Mouse (Mus musculus): Measurements from ENCODE around the gene Olfr370. TPM values are rescaled to one million over a fixed set of nuclear protein-coding genes. Genes with fewer than 3 reads are reported as not detected.

Gene Olfr370
- polyA plus RNA-seq, 1 experiment from 2014 or later = not detected

- H3K4me1 ChIP-seq (ENCODE audit: control insufficient read depth, insufficient read depth, low read length) = peaks cover 30% of the 10 kb centered on the region
- peaks cover 18% of the 10 kb centered on the region for H3K36me3 ChIP-seq (ENCODE audit: control insufficient read depth, insufficient read depth, low read length)
- H3K27me3 ChIP-seq (replicated peaks; ENCODE audit: control insufficient read depth, insufficient read depth, low read length) = no peaks in the 10 kb centered on the region
- WGBS = 86% methylated on average over 17 of the region's 18 CpGs
- H3K27ac ChIP-seq (ENCODE audit: low read length) = no peak overlapping the region
- no peak overlapping the region for H3K4me2 ChIP-seq (ENCODE audit: low read depth, low read length)
- no peak overlapping the region for H3K9ac ChIP-seq (ENCODE audit: low read depth, low read length)
- H3K4me3 ChIP-seq (ENCODE audit: low read length) = no peak overlapping the region
- no peak for ATAC-seq
- no peaks in the 10 kb centered on the region for H3K9me3 ChIP-seq (ENCODE audit: control insufficient read depth, low read length)
These were observed 37.7 kb downstream of the Olfr370 start for GRCm38 (mm10) chr8:83573140-83573875.

- Histone ChIP-seq H3K27me3 (replicated peaks; ENCODE audit: control insufficient read depth, insufficient read depth, low read length) (no peaks in the 10 kb centered on the region), H3K4me3 (ENCODE audit: low read length) (no peak overlapping the region), H3K9ac (ENCODE audit: low read depth, low read length) (peak overlapping the region; percentile 37; the same call in 1 of the 2 replicates), H3K36me3 (ENCODE audit: control insufficient read depth, insufficient read depth, low read length) (peaks cover 18% of the 10 kb centered on the region), H3K4me2 (ENCODE audit: low read depth, low read length) (no peak overlapping the region), H3K27ac (ENCODE audit: low read length) (no peak overlapping the region), H3K4me1 (ENCODE audit: control insufficient read depth, insufficient read depth, low read length) (peaks cover 43% of the 10 kb centered on the region), H3K9me3 (ENCODE audit: control insufficient read depth, low read length) (no peaks in the 10 kb centered on the region)
- no peak for ATAC-seq
- 83% methylated on average over 15 of the region's 15 CpGs for WGBS
These were observed 39.2 kb downstream of the Olfr370 start for GRCm38 (mm10) chr8:83574631-83575315.

GRCm38 (mm10) chr8:83575561-83576515 is 40.3 kb downstream of the Olfr370 start:
- Histone ChIP-seq H3K9ac (ENCODE audit: low read depth, low read length) (peak overlapping the region; percentile 36), H3K27me3 (replicated peaks; ENCODE audit: control insufficient read depth, insufficient read depth, low read length) (no peaks in the 10 kb centered on the region), H3K27ac (ENCODE audit: low read length) (no peak overlapping the region), H3K4me1 (ENCODE audit: control insufficient read depth, insufficient read depth, low read length) (peaks cover 45% of the 10 kb centered on the region), H3K4me3 (ENCODE audit: low read length) (no peak overlapping the region), H3K36me3 (ENCODE audit: control insufficient read depth, insufficient read depth, low read length) (peaks cover 18% of the 10 kb centered on the region), H3K4me2 (ENCODE audit: low read depth, low read length) (no peak overlapping the region), H3K9me3 (ENCODE audit: control insufficient read depth, low read length) (no peaks in the 10 kb centered on the region)
- no peak for ATAC-seq
- 65% methylated on average over 17 of the region's 17 CpGs for whole genome bisulfite sequencing

- Histone ChIP-seq H3K36me3 (ENCODE audit: control insufficient read depth, insufficient read depth, low read length) (peaks cover 14% of the 10 kb centered on the region), H3K27ac (ENCODE audit: low read length) (no peak overlapping the region; the same call in 1 of the 2 replicates), H3K27me3 (replicated peaks; ENCODE audit: control insufficient read depth, insufficient read depth, low read length) (no peaks in the 10 kb centered on the region), H3K9ac (ENCODE audit: low read depth, low read length) (no peak overlapping the region), H3K4me1 (ENCODE audit: control insufficient read depth, insufficient read depth, low read length) (peaks cover 45% of the 10 kb centered on the region), H3K9me3 (ENCODE audit: control insufficient read depth, low read length) (no peaks in the 10 kb centered on the region), H3K4me2 (ENCODE audit: low read depth, low read length) (no peak overlapping the region), H3K4me3 (ENCODE audit: low read length) (no peak overlapping the region)
- whole genome bisulfite sequencing = 37% methylated on average over 3 of the region's 4 CpGs
- 0 out of 2 replicates have a peak, but pooled peaks have one; percentile 27 for ATAC-seq
These were observed 40.9 kb downstream of the Olfr370 start for GRCm38 (mm10) chr8:83576516-83576895.

GRCm38 (mm10) chr8:83576921-83577320 is 41.3 kb downstream of the Olfr370 start:
- H3K9me3 ChIP-seq (ENCODE audit: control insufficient read depth, low read length) = no peaks in the 10 kb centered on the region
- peaks cover 10% of the 10 kb centered on the region for H3K36me3 ChIP-seq (ENCODE audit: control insufficient read depth, insufficient read depth, low read length)
- H3K4me3 ChIP-seq (ENCODE audit: low read length) = no peak overlapping the region
- H3K27me3 ChIP-seq (replicated peaks; ENCODE audit: control insufficient read depth, insufficient read depth, low read length) = no peaks in the 10 kb centered on the region
- no peak overlapping the region for H3K9ac ChIP-seq (ENCODE audit: low read depth, low read length)
- peaks cover 45% of the 10 kb centered on the region for H3K4me1 ChIP-seq (ENCODE audit: control insufficient read depth, insufficient read depth, low read length)
- no peak overlapping the region for H3K4me2 ChIP-seq (ENCODE audit: low read depth, low read length)
- H3K27ac ChIP-seq (ENCODE audit: low read length) = peak overlapping the region; percentile 41; the same call in 1 of the 2 replicates
- WGBS = 58% methylated on average over 4 of the region's 4 CpGs
- ATAC-seq = no peak

GRCm38 (mm10) chr8:83577384-83577791 is 41.8 kb downstream of the Olfr370 start:
- 48% methylated on average over 9 of the region's 9 CpGs for WGBS
- 0 out of 2 replicates have a peak overlapping the region, but pooled peaks have one; percentile 33 for H3K9ac ChIP-seq (ENCODE audit: low read depth, low read length)
- H3K4me3 ChIP-seq (ENCODE audit: low read length) = no peak overlapping the region
- peaks cover 47% of the 10 kb centered on the region for H3K4me1 ChIP-seq (ENCODE audit: control insufficient read depth, insufficient read depth, low read length)
- H3K4me2 ChIP-seq (ENCODE audit: low read depth, low read length) = no peak overlapping the region
- ATAC-seq = no peak
- peak overlapping the region; percentile 48 for H3K27ac ChIP-seq (ENCODE audit: low read length)
- no peaks in the 10 kb centered on the region for H3K27me3 ChIP-seq (replicated peaks; ENCODE audit: control insufficient read depth, insufficient read depth, low read length)
- H3K36me3 ChIP-seq (ENCODE audit: control insufficient read depth, insufficient read depth, low read length) = peaks cover 8% of the 10 kb centered on the region
- H3K9me3 ChIP-seq (ENCODE audit: control insufficient read depth, low read length) = no peaks in the 10 kb centered on the region

- WGBS = 68% methylated on average over 17 of the region's 17 CpGs
- Histone ChIP-seq H3K4me3 (ENCODE audit: low read length) (no peak overlapping the region), H3K27ac (ENCODE audit: low read length) (no peak overlapping the region), H3K4me2 (ENCODE audit: low read depth, low read length) (no peak overlapping the region), H3K9ac (ENCODE audit: low read depth, low read length) (peak overlapping the region; percentile 40; the same call in 1 of the 2 replicates), H3K9me3 (ENCODE audit: control insufficient read depth, low read length) (no peaks in the 10 kb centered on the region), H3K4me1 (ENCODE audit: control insufficient read depth, insufficient read depth, low read length) (peaks cover 47% of the 10 kb centered on the region), H3K27me3 (replicated peaks; ENCODE audit: control insufficient read depth, insufficient read depth, low read length) (no peaks in the 10 kb centered on the region), H3K36me3 (ENCODE audit: control insufficient read depth, insufficient read depth, low read length) (peaks cover 7% of the 10 kb centered on the region)
- ATAC-seq = no peak
These were observed 42.8 kb downstream of the Olfr370 start for GRCm38 (mm10) chr8:83578131-83579055.

GRCm38 (mm10) chr8:83579676-83580075 is 44.1 kb downstream of the Olfr370 start:
- Histone ChIP-seq H3K27ac (ENCODE audit: low read length) (no peak overlapping the region), H3K36me3 (ENCODE audit: control insufficient read depth, insufficient read depth, low read length) (no peaks in the 10 kb centered on the region), H3K4me3 (ENCODE audit: low read length) (no peak overlapping the region), H3K9ac (ENCODE audit: low read depth, low read length) (no peak overlapping the region), H3K4me1 (ENCODE audit: control insufficient read depth, insufficient read depth, low read length) (peaks cover 46% of the 10 kb centered on the region), H3K4me2 (ENCODE audit: low read depth, low read length) (no peak overlapping the region), H3K9me3 (ENCODE audit: control insufficient read depth, low read length) (no peaks in the 10 kb centered on the region), H3K27me3 (replicated peaks; ENCODE audit: control insufficient read depth, insufficient read depth, low read length) (no peaks in the 10 kb centered on the region)
- no peak for ATAC-seq
- WGBS = 87% methylated on average over 8 of the region's 8 CpGs

All from intestine, embryonic 16.5 days (tissue).